Mouse (Mus musculus) R1 (cell line): ENCODE measurements around the gene Olfr1241.

Source experiments
- DNase-seq: peaks from one replicate; pipeline ENCODE4 v3.0.0-alpha.2; 2018; ENCODE audit warnings: low read depth, low spot score

Gene Olfr1241

DNA sequence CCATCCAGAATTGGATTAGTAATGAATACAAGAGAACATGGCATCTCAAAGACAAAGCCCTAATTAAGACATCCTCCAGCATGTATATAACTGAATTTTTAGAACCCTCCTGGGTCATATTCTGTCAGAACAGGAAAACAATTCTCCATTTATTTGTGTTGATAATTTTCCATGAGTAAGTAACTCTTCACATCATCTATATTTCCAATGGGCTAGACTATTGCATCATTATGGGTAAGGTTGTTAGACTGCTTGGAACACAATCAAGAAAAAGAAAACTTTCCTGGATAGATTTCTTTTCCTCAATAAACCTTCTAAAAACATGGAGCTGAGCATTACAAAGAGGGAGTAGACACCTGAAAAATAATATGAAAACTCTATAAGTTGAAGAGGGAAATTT, at the start of gene Olfr1241:
Gene Olfr1241 (minus strand): TSS at position 101 of the 400 bp plus-strand sequence.
- DNase-seq: no peak

DNA sequence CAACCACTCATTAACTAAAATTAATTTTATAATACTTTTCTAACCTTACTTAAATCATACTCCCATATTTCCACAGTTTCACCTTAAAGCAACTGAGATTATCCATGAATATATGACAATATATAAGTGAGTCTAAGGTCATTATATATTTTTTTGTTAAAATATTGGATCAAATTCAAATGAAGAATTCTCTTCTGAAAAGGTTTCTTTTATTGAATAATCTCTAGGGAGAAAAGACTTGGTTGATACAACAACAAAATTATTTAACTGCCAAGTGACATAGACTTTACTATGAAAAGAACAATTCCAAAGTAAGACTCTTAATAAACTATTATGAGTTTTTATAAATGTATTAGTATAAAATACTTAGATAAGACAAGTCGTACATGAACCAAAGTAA, 44.5 kb upstream of the Olfr1241 start, which contains the start of gene Olfr1243:
Gene Olfr1243 (minus strand): TSS at position 101 of the 400 bp plus-strand sequence.
- no peak for DNase-seq

DNA sequence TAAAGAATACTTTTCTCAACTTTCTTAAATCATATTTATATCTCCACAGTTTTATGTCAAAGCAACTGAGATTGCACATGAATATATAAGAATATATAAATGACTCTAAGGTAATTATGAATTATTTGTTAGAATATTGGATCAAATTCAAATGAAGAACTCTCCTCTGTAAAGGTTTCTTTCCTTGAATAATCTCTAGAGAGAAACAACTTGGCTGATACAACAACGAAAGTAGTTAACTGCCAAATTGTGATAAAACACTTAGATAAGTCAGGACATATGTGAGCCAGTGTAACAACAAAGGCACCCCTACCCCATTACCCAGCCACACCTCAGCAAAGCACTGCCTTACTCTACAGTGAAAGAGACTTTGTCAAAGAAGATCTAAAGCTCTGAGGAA, 11.3 kb upstream of the Olfr1241 start, which contains the start of gene Olfr1242:
Gene Olfr1242 (minus strand): TSS at position 101 of the 400 bp plus-strand sequence.
- DNase-seq: no peak

DNA sequence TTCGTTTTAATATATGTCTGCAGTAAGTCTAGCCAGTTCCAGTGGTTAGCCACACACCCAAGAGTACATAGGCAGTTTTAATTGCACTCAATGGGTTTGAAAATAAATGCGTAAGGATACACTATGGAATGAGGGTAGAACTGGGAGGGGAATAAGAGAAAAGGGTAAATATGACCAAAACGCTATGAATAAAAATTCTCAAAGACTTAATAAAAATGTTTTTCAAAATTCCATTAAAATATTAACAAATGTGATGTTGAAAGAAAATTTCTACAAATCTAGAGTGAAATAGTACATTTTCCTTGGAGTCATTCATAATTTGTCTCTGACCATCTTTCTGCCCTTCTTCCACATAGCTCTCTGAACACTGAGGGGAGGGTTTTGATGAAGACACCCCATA, 44.0 kb downstream of the Olfr1241 start, which contains the start of gene Olfr1240:
Gene Olfr1240 (minus strand): TSS at position 101 of the 400 bp plus-strand sequence.
- no peak for DNase-seq
